Mouse (Mus musculus): ENCODE results near the gene Ptprn. TPM values are rescaled to one million over a fixed set of nuclear protein-coding genes. Genes with fewer than 3 reads are reported as not detected.

Gene Ptprn
- polyA plus RNA-seq, 1 experiment from 2014 or later = 0.92 TPM

DNA sequence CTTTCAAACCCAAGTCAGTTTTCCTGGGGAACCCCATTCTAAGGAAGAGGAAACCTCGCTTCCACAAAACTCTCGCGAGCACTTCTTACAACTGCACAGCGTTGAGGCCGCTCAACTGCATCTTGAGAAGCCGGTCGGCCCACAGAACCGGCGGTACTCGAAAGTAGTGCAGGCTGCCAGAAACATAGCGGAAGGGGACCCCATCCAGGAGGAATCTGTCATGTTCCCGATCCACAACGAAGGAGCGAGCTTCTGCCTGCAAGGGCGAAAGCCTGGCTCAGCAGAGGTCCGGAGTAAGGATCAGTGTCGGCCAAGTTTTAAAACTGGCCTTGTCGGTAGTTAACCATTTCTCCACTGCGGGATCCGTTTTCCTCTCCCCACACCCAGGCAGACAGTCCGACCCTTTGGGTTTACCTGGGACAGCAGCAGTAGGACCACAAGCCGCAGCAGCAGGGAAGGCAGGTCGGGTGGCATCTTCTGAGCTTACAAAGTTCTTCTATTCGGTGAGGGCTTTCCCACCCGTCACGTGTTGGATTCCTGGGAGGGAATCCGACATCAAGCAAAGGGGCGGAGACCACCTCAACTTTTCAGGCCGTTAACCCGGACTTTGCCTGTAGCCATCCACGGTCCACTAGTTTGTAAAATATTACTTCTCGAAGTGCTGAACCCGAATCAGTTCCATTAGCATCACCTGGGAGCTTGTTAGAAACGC is 55.2 kb downstream of the Ptprn start:
- WGBS = 15% methylated on average over 34 of the region's 34 CpGs
- 0 out of 2 replicates have a peak, but pooled peaks cover 5% of the 10 kb centered on the region for H3K36me3 ChIP-seq (ENCODE audit: insufficient read depth, low read length)
- peak overlapping the region; percentile 40 for H3K4me3 ChIP-seq (ENCODE audit: low read depth, low read length)
- peak overlapping the region; percentile 66 for H3K4me2 ChIP-seq (replicated peaks; ENCODE audit: low read depth, low read length)
- DNase-seq (ENCODE audit: low spot score) (peak; percentile 72), ATAC-seq (peak; percentile 38; the same call in 1 of the 2 replicates)
- 0 out of 2 replicates have a peak overlapping the region, but pooled peaks have one; percentile 26 for H3K27ac ChIP-seq (ENCODE audit: low read length)
- TF ChIP-seq EP300 (IDR thresholded peaks at IDR 0.05) (no peak), CTCF (IDR thresholded peaks at IDR 0.05) (no peak)
- H3K9me3 ChIP-seq (ENCODE audit: low read length) = no peaks in the 10 kb centered on the region
- peaks cover 20% of the 10 kb centered on the region; the same call in 1 of the 2 replicates for H3K4me1 ChIP-seq (ENCODE audit: insufficient read depth, low read depth, low read length)
- peak overlapping the region; percentile 32 for H3K9ac ChIP-seq (replicated peaks; ENCODE audit: low read depth)
- no peaks in the 10 kb centered on the region for H3K27me3 ChIP-seq (replicated peaks; ENCODE audit: insufficient read depth, low read length)

- H3K4me3 ChIP-seq (ENCODE audit: low read depth, low read length) = no peak overlapping the region
- H3K9ac ChIP-seq (replicated peaks; ENCODE audit: low read depth) = no peak overlapping the region
- no peak for ATAC-seq
- no peak overlapping the region for H3K4me2 ChIP-seq (replicated peaks; ENCODE audit: low read depth, low read length)
- TF ChIP-seq CTCF (IDR thresholded peaks at IDR 0.05) (no peak), EP300 (IDR thresholded peaks at IDR 0.05) (no peak)
- H3K4me1 ChIP-seq (ENCODE audit: insufficient read depth, low read depth, low read length) = no peaks in the 10 kb centered on the region
- no peak for DNase-seq (ENCODE audit: low spot score)
- H3K27me3 ChIP-seq (replicated peaks; ENCODE audit: insufficient read depth, low read length) = no peaks in the 10 kb centered on the region
- peaks cover 34% of the 10 kb centered on the region for H3K36me3 ChIP-seq (ENCODE audit: insufficient read depth, low read length)
- H3K9me3 ChIP-seq (ENCODE audit: low read length) = no peaks in the 10 kb centered on the region
- no peak overlapping the region for H3K27ac ChIP-seq (ENCODE audit: low read length)
- 85% methylated on average over 1 of the region's 1 CpGs for WGBS
Observed at GRCm38 (mm10) chr1:75201236-75201635, 63.1 kb downstream of the Ptprn start.

Small RNAs within 50 kb of the gene (microRNA-seq; reads per million reads assigned to microRNA genes)
- gene Gm27943 = not detected

Other genes with a start within 250 kb of the Ptprn start
- 5.8 and 6.6 TPM in 2 replicates for gene Nhej1, start 139.3 kb downstream of the Ptprn start, polyA plus RNA-seq (2015; fragmentation: Nextera tagmentation; extraction: Ambion mirVana)
- gene Slc23a3, start 130.6 kb downstream of the Ptprn start, polyA plus RNA-seq (2015; fragmentation: Nextera tagmentation; extraction: Ambion mirVana) = 1.4 and 1.5 TPM in 2 replicates
- gene Cnppd1, start 121.8 kb downstream of the Ptprn start, polyA plus RNA-seq (2015; fragmentation: Nextera tagmentation; extraction: Ambion mirVana) = 63.3 and 67.8 TPM in 2 replicates
- 40.5 and 45.0 TPM in 2 replicates for gene Retreg2, start 121.7 kb downstream of the Ptprn start, polyA plus RNA-seq (2015; fragmentation: Nextera tagmentation; extraction: Ambion mirVana)
- gene Zfand2b, start 95.9 kb downstream of the Ptprn start, polyA plus RNA-seq (2015; fragmentation: Nextera tagmentation; extraction: Ambion mirVana) = 50.5 and 56.1 TPM in 2 replicates
- gene Abcb6, start 84.1 kb downstream of the Ptprn start, polyA plus RNA-seq (2015; fragmentation: Nextera tagmentation; extraction: Ambion mirVana) = 9.4 and 11.7 TPM in 2 replicates
- 15.9 and 17.2 TPM in 2 replicates for gene Ankzf1, start 72.4 kb downstream of the Ptprn start, polyA plus RNA-seq (2015; fragmentation: Nextera tagmentation; extraction: Ambion mirVana)
- gene Atg9a, start 72.3 kb downstream of the Ptprn start, polyA plus RNA-seq (2015; fragmentation: Nextera tagmentation; extraction: Ambion mirVana) = 23.7 and 28.3 TPM in 2 replicates
- gene Glb1l, start 53.7 kb downstream of the Ptprn start, polyA plus RNA-seq (2015; fragmentation: Nextera tagmentation; extraction: Ambion mirVana) = 8.6 and 10.1 TPM in 2 replicates
- 75.8 and 77.0 TPM in 2 replicates for gene Stk16, start 53.7 kb downstream of the Ptprn start, polyA plus RNA-seq (2015; fragmentation: Nextera tagmentation; extraction: Ambion mirVana)
- 46.6 and 50.5 TPM in 2 replicates for gene Tuba4a, start 44.6 kb downstream of the Ptprn start, polyA plus RNA-seq (2015; fragmentation: Nextera tagmentation; extraction: Ambion mirVana)
- gene A630095N17Rik, start 32.4 kb downstream of the Ptprn start, polyA plus RNA-seq (2015; fragmentation: Nextera tagmentation; extraction: Ambion mirVana) = not detected in 2 replicates
- 40.1 and 45.6 TPM in 2 replicates for gene Dnajb2, start 28.1 kb downstream of the Ptprn start, polyA plus RNA-seq (2015; fragmentation: Nextera tagmentation; extraction: Ambion mirVana)
- 1.5 and 1.8 TPM in 2 replicates for gene Resp18, start 13.9 kb upstream of the Ptprn start, polyA plus RNA-seq (2015; fragmentation: Nextera tagmentation; extraction: Ambion mirVana)
- gene Dnpep, start 53.5 kb upstream of the Ptprn start, polyA plus RNA-seq (2015; fragmentation: Nextera tagmentation; extraction: Ambion mirVana) = 109 TPM in 2 replicates
- gene Des, start 95.8 kb upstream of the Ptprn start, polyA plus RNA-seq (2015; fragmentation: Nextera tagmentation; extraction: Ambion mirVana) = 59.4 and 67.3 TPM in 2 replicates
- 15.4 and 16.4 TPM in 2 replicates for gene Speg, start 110.8 kb upstream of the Ptprn start, polyA plus RNA-seq (2015; fragmentation: Nextera tagmentation; extraction: Ambion mirVana)
- gene Gmppa, start 171.4 kb upstream of the Ptprn start, polyA plus RNA-seq (2015; fragmentation: Nextera tagmentation; extraction: Ambion mirVana) = 58.4 and 58.9 TPM in 2 replicates
- gene Asic4, start 185.9 kb upstream of the Ptprn start, polyA plus RNA-seq (2015; fragmentation: Nextera tagmentation; extraction: Ambion mirVana) = not detected in 2 replicates
- 31.2 and 31.6 TPM in 2 replicates for gene Chpf, start 214.8 kb upstream of the Ptprn start, polyA plus RNA-seq (2015; fragmentation: Nextera tagmentation; extraction: Ambion mirVana)
- gene Tmem198, start 215.0 kb upstream of the Ptprn start, polyA plus RNA-seq (2015; fragmentation: Nextera tagmentation; extraction: Ambion mirVana) = 1.1 and 1.3 TPM in 2 replicates
- 25.8 and 33.9 TPM in 2 replicates for gene Obsl1, start 241.9 kb upstream of the Ptprn start, polyA plus RNA-seq (2015; fragmentation: Nextera tagmentation; extraction: Ambion mirVana)
- gene Inha, start 242.6 kb upstream of the Ptprn start, polyA plus RNA-seq (2015; fragmentation: Nextera tagmentation; extraction: Ambion mirVana) = 3.7 and 3.8 TPM in 2 replicates